Mouse (Mus musculus) cerebellum, adult 11-12 months (tissue): ENCODE results near the gene Gclc.

Experiments
- DNase-seq: peaks from one replicate; pipeline ENCODE4 v3.0.0; 2022

Gene Gclc

DNA sequence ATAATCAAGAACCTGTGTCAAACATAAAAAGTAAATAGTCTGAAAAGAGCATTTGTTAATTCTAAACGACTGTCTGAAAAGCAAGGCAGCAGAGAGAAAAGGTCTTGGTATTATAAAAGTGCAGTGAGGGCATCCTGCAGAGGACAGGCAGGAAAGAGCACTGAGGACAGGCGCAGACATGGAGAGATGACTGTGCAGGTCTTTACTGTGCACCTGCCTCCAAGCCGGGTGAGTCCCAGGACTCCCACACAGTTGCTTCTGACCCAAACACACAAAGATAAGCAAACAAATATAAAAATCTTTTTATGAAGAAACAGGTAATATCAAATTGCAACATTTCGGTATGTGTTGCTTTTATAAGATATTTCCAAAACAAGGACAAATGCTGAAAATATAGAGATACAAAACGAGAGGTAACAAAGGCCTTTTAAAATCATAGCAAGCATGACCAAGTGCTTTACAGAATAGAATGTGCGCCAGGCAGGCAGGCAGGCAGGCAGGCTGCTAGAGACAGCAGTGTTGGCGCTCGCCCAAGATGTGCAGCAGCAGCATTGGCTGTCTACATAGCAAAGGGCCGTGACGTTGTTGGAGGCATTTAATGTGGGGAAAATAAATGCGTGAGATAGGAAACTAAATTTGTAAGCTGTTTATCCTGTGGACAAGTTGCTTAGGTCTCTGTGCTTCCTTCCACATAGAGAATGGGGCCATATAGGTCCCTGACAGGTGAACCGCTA lies 35.4 kb downstream of the Gclc start:
- peak; percentile 9 for DNase-seq

DNA sequence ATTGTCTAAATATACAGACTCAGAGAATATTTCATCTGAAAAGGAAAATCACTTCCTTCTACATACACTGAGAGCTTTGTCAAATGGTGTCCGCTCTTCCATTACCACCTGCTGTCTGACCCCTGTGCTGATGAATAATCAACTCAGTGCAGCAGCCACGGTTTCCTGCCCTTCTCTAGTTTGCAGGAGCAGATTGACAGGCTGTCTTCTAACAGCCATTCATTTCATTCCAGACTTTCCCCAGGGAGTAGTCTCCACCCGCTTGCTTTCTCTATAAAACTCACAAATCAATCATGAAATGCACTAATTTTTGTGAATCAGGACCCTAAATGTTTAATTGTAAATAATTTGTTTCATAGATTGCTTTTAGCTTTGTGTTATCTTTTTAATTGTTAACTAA lies 39.5 kb downstream of the Gclc start:
- DNase-seq: no peak

DNA sequence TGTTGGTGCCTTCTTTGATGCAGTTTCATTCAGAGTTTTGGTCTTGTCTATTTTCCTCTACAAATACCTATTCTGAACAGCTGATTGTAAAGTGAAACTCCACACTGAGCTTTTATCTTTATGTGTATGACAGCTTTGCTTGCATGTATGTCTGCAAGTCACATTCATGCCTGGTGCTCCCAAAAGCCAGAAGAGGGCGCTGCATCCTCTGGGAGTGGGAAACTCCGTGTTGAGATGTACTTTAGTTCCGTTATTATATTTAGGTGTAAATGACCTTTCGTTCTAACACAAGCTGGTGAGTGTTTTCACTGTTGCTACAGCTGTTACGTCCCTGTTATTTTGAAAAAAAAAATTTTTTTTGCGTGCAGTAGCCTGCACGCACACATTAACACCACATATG lies 48.1 kb downstream of the Gclc start:
- DNase-seq: no peak

DNA sequence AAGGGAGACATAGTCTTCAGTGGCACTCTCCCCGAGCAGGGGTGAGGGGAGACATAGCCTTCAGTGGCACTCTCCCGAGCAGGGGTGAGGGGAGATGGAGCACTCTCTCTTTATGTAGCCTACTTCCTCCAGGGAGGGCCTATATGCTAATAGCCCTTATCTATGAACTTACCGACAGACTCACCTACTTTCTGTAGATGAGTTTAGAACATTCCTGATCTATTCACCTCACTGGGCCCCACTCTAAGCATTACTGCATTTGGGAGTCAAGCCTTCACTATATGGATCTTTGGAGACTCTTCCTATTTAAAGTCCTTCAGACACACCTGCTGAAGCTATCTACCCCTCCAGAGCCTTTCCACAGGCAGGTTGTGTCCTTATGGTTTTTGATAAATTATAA lies 52.1 kb downstream of the Gclc start:
- no peak for DNase-seq

DNA sequence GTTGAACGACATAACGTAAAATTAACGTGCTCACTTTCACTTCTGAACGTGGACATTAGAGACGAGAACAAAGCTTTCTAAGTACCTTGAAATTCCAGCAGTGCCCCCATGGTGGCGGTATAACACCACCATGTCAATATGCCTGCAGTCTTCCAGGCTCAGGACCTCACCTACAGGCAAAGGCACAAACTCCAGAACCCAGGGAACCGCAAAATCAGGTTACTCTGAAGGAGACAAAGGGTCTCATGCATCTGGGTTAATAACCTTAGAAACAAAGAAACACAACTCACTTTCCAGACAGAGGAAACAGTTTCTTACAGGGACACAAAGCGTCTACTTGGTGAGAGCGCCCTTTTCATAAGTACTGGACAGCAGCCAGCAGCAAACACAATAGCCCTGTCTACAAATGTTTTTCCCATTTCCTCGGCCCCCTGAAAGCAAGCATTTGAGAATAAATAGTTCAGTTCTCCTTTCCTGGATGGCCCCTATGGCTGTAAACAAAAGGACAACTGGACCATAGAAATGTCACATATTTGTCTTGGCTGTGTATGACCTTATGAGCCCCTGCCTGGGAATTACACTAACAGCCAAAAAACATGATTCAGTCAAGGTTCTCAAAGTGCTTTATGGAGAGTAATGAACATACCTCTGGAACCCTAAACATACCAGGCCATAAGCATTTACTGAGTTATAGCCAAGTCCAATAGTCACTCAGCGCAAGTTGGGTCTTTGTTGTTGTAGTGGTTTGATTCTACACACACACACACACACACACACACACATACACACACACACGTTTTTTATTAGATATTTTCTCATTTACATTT lies 52.7 kb downstream of the Gclc start:
- peak; percentile 66 for DNase-seq

DNA sequence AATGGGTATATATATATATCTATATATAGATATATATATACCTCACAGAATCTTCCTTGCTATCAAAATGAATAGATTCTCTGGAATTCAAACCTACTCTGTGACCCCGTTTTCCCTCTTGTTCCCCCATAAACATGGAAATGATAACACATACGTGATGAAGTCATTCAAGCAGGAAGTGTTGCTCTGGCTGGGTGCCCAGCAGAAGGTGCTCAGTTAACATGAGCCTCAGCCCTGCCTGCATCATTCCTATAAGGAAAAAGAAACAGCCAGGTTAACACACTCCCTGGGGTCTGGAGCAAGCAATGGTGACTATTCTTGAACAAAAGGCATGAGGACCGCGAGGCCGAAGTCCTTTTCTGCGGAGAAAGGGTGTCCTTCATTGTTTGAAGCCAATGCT lies 54.1 kb downstream of the Gclc start:
- DNase-seq: no peak

DNA sequence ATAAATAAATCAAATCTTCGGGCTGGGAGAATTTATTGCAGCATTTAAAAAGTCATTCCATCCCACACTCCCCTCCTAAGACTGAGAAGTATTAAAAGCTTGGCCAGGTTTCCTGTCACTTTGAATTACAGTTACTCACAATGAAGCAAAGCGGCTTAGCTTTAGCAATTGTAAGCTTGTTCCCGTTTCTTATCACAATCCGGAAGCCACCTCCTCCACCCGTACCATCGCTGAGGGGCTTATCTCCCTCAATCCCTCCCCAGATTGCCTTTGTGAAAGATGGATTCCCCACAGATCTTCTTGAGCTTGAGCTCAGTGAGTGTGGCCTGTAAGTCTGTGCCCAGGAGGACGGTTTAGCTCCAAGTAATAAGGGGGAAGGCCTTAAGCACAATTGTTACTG lies 64.5 kb downstream of the Gclc start:
- DNase-seq: no peak

DNA sequence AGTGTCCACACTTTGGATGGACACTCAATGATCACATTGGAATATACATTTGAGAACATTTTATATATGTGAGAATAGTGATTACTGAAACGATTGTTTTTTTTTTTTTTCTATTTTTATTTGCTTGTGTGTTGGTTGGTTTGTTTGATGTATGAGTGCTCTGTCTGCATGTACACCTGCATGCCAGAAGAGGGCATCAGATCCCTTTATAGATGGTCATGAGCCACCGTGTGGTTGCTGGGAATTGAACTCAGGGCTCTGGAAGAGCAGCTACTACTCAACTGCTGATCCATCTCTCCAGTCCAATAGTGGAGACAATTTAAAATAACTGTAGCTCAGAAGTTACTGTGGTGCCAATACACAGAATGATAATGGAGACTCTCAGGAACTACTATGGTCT lies 65.0 kb downstream of the Gclc start:
- no peak for DNase-seq

DNA sequence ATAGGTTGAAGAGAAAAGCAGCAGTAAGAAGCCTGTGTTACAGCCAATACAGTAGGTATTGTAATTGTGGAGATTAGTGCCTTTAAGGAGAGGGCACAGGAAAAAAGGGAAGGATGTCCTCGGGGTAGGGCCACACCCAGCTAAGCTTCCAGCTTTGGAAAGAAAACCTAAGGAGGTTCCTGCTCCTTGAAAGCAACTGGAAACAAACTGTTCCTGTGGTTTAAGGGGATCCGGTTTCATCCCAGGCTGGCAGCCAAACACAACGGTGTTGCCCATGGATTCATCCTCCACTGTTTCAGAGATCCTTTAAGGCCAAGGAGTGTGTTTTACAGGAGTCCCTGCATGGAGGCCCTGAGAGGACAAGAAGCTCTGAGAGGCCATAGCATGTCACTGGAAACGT lies 66.5 kb downstream of the Gclc start:
- no peak for DNase-seq

DNA sequence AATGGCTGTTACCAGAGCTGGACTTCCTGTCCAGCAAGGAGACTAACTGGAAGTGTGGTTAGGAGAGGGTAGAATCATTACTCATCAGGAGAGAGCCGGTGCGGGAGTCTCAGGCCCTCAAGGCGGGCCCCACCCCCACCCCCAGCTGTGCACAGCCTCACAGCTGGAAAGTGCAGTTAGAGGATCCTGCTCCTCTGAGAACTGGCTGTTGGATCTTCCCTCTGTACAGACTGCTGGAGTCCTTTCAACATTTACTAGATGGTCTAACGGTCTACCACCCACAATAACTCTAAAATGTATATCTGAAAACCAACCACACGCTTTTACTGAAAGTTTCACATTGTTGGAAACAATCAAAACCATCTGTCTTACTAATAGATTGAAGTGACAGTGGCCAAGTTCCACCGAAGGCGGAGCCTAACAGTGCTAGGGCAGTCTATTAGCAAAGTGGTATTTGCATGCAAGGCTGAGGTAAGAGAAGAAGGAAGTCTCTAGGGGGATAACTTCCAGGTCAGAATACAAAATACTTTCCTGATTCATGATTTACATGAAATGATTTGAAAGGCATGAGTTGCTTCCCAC lies 71.1 kb downstream of the Gclc start:
- no peak for DNase-seq

DNA sequence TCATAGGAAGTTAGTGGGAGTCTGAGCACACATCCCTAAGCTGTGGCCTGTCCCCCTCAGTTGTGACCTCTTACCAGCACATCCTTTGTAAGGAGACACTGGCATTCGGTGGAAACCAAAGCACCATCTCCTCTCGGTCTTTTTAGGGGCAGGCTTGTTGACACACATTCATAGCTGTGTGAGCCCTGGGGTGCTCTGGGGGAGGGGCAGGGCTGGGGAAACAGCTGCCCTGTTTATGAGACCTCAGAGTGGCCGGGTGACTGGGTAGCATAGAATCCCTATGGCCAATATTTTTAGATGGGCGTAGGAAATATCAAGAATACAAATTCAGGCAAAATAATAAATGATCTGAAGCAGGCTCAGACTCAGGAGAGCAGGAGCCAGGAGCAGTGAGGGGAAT lies 71.9 kb downstream of the Gclc start:
- DNase-seq: no peak

DNA sequence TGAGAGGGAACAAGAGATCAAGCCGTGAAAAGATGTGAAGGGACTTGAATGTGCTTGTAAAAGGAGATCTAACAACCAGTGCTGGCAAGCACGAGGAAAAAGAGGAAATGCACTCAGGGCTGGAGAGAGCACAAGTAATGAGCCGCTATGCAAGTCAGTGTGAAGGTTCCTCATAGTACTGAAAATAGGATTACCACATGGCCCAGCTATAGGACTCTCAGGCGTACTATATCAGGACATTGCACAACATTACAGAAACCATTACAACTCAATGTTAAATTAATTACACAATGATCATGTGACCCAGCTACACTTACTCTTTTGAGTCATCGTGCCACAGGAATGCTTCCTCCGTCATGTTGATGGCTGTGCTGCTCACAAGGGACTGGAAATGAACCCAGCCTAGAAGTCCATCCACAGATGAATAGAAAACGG lies 74.2 kb downstream of the Gclc start:
- no peak for DNase-seq

DNA sequence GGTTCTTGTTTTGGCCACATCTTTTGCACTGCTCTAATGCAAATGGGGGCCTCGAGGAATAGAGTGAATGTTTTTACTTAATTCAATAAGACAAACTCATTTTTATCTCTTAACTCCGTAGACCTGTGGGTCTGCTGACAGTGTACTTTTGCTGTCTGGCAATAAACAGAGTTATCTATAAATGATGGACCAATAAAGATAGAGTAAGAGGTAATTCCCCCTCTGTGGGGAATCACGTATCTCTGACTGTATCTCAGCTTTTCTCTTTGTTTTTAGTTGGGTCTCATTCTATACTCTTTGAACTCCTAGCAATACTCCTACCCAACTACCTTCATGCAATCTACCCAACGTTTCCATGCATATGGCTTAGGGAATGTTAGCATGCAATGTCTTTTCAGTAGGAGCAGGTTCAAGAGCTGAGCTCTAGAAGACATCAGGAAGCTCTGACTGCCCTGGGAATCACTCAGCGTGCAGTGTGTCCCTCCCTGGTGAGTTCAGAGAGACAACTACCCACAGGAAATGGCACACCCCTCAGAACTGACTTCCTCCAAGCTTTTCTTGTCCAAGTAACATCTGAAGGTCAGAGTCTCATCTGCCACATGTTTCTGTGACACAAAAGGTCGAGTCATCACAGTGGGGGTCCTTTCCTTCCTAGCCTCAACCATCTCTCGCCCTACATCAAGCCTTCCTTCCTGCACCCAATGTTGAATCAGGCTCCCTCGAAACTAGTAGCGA lies 80.1 kb downstream of the Gclc start:
- no peak for DNase-seq

DNA sequence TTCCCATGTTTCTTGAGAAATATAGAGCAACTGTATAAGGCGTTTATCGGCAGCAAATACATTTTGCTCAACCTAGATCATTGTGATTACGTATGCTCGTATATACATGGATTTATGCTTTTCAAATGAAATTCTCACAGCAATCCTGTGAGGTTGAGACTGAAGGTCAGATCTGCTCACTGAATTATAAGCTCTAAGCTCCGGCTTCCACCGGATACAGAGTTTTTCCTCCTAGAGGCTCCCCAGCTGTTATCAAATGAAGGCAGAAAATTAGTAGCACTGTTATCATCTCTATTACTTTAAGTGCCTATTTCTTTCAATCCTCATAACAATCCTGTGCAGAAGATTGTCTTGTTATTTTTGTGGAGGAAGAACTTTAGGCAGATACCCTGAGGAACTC lies 80.8 kb downstream of the Gclc start:
- no peak for DNase-seq

DNA sequence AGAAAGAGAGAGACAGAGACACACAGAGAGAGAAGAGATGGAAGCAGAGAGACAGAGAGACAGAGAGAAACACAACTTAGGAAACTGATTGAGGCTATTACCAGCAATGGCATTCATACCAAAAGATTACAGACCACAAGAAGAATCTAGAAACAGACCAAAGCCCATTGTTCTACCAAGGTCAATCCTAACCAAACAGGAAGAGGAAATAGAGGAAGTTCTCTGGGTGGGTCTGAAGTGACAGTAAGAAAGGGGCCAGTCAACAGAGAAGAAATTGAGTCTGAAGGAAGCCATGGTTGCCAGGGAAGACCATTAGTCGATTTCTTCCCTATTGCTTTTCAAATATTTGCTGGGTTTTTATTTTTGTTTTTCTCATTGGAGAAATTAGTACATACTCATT lies 81.4 kb downstream of the Gclc start:
- no peak for DNase-seq

DNA sequence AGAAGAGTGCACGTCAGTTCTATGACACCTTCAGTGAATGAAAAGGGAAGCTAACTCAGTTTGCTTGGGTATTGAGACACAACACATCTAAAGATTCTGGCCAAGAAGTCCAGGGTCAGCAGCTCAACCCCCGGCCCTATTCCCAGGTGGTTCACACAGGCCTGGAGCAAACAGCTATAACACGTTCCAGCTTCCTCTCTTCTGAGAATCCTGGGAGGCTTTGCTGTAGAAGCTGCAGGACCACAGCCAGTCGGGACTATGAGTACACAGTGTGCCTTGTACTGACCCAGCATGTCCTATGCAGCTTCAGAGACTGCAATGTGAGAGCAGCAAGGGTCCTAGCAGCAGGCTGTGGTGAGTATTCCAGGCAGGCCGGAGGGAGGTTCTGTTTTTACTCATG lies 84.3 kb downstream of the Gclc start:
- DNase-seq: no peak
